Mouse (Mus musculus): Measurements from ENCODE around the gene Gan. TPM values are rescaled to one million over a fixed set of nuclear protein-coding genes. Genes with fewer than 3 reads are reported as not detected.

The Gan gene
- polyA plus RNA-seq, 1 experiment: 4.1 TPM

- Histone ChIP-seq H3K27me3 (ENCODE audit: control insufficient read depth, insufficient read depth, low read length) (no peaks in the 10 kb centered on the region), H3K4me3 (ENCODE audit: control insufficient read depth, low read depth, low read length) (no peak overlapping the region), H3K4me1 (ENCODE audit: control insufficient read depth, insufficient read depth, low read length) (no peaks in the 10 kb centered on the region), H3K27ac (ENCODE audit: control insufficient read depth, insufficient read depth, low read depth, low read length) (no peak overlapping the region), H3K36me3 (ENCODE audit: control insufficient read depth, insufficient read depth, low read length) (no peaks in the 10 kb centered on the region; the same call in 1 of the 2 replicates)
- no peak for TF ChIP-seq POLR2A (IDR thresholded peaks at IDR 0.05; ENCODE audit: control insufficient read depth, low read depth, low read length)
These were observed 41.7 kb downstream of the Gan start for GRCm38 (mm10) chr8:117199658-117200057.

- no peaks in the 10 kb centered on the region for H3K4me1 ChIP-seq (ENCODE audit: control insufficient read depth, insufficient read depth, low read length)
- TF ChIP-seq CTCF (IDR thresholded peaks at IDR 0.05; ENCODE audit: control insufficient read depth, insufficient read depth, insufficient replicate concordance, low read depth, low read length): no peak
- TF ChIP-seq POLR2A (IDR thresholded peaks at IDR 0.05; ENCODE audit: control insufficient read depth, low read depth, low read length): no peak
- H3K27me3 ChIP-seq (ENCODE audit: control insufficient read depth, insufficient read depth, low read length): no peaks in the 10 kb centered on the region
- no peak overlapping the region for H3K27ac ChIP-seq (ENCODE audit: control insufficient read depth, insufficient read depth, low read depth, low read length)
- no peaks in the 10 kb centered on the region; the same call in 1 of the 2 replicates for H3K36me3 ChIP-seq (ENCODE audit: control insufficient read depth, insufficient read depth, low read length)
- H3K4me3 ChIP-seq (ENCODE audit: control insufficient read depth, low read depth, low read length): no peak overlapping the region
These were observed 42.4 kb downstream of the Gan start for GRCm38 (mm10) chr8:117200346-117200745.

DNA sequence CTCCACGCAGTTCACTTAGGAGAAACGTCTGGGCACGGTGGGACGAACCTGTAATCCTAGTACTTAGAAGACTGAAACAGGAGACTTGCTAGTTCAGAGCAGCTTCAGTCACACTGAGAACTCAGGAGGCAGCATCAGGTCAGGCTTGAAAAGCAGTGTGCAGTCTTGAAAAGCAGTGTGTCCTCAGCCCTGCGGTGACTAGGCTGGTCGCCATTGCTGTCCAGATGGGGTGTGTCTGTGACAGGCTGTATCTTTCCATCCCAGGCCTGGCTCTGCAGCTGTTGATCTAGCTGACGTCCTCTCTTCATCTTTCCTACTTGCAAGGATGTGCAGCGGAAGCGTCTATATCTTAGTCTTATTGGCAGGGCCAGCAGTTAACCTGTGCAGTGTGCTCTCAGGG lies 42.9 kb downstream of the Gan start:
- H3K36me3 ChIP-seq (ENCODE audit: control insufficient read depth, insufficient read depth, low read length): no peaks in the 10 kb centered on the region; the same call in 1 of the 2 replicates

GRCm38 (mm10) chr8:117201221-117202017 lies 43.5 kb downstream of the Gan start:
- TF ChIP-seq POLR2A (IDR thresholded peaks at IDR 0.05; ENCODE audit: control insufficient read depth, low read depth, low read length) (no peak), CTCF (IDR thresholded peaks at IDR 0.05; ENCODE audit: control insufficient read depth, insufficient read depth, insufficient replicate concordance, low read depth, low read length) (no peak)
- Histone ChIP-seq H3K4me1 (ENCODE audit: control insufficient read depth, insufficient read depth, low read length) (no peaks in the 10 kb centered on the region), H3K27ac (ENCODE audit: control insufficient read depth, insufficient read depth, low read depth, low read length) (no peak overlapping the region), H3K36me3 (ENCODE audit: control insufficient read depth, insufficient read depth, low read length) (no peaks in the 10 kb centered on the region), H3K27me3 (ENCODE audit: control insufficient read depth, insufficient read depth, low read length) (no peaks in the 10 kb centered on the region), H3K4me3 (ENCODE audit: control insufficient read depth, low read depth, low read length) (no peak overlapping the region)

More for the DNA sequence above, 42.9 kb downstream of the Gan start:
- Histone ChIP-seq H3K27me3 (ENCODE audit: control insufficient read depth, insufficient read depth, low read length) (no peaks in the 10 kb centered on the region), H3K4me3 (ENCODE audit: control insufficient read depth, low read depth, low read length) (no peak overlapping the region), H3K27ac (ENCODE audit: control insufficient read depth, insufficient read depth, low read depth, low read length) (no peak overlapping the region), H3K4me1 (ENCODE audit: control insufficient read depth, insufficient read depth, low read length) (no peaks in the 10 kb centered on the region)
- no peak for TF ChIP-seq CTCF (IDR thresholded peaks at IDR 0.05; ENCODE audit: control insufficient read depth, insufficient read depth, insufficient replicate concordance, low read depth, low read length)
- no peak for TF ChIP-seq POLR2A (IDR thresholded peaks at IDR 0.05; ENCODE audit: control insufficient read depth, low read depth, low read length)

DNA sequence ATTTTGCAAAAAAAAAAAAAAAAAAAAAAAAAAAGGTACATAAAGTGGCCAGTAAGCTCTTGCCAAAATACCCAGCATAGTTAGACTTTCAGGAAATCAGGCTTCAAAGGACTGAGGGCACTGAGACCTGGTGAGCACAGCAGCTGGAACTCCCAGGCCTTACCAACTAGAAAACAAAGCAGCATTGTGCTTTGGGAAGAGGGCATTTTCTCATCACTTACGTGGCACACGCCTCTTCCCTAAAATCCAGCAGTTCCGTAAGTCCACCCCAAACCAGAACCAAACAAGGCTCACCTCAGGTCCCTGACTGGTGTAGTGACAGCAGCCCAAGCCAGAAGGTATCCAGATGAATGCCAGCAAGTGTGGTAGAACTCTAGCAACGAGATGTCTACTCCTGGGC lies 45.1 kb downstream of the Gan start:
- Histone ChIP-seq H3K4me3 (ENCODE audit: control insufficient read depth, low read depth, low read length) (no peak overlapping the region), H3K4me1 (ENCODE audit: control insufficient read depth, insufficient read depth, low read length) (no peaks in the 10 kb centered on the region), H3K36me3 (ENCODE audit: control insufficient read depth, insufficient read depth, low read length) (no peaks in the 10 kb centered on the region)

GRCm38 (mm10) chr8:117205884-117206283 lies 47.9 kb downstream of the Gan start:
- Histone ChIP-seq H3K27ac (ENCODE audit: control insufficient read depth, insufficient read depth, low read depth, low read length) (no peak overlapping the region), H3K36me3 (ENCODE audit: control insufficient read depth, insufficient read depth, low read length) (no peaks in the 10 kb centered on the region), H3K4me1 (ENCODE audit: control insufficient read depth, insufficient read depth, low read length) (no peaks in the 10 kb centered on the region), H3K4me3 (ENCODE audit: control insufficient read depth, low read depth, low read length) (no peak overlapping the region), H3K27me3 (ENCODE audit: control insufficient read depth, insufficient read depth, low read length) (no peaks in the 10 kb centered on the region)
- no peak for TF ChIP-seq CTCF (IDR thresholded peaks at IDR 0.05; ENCODE audit: control insufficient read depth, insufficient read depth, insufficient replicate concordance, low read depth, low read length)
- TF ChIP-seq POLR2A (IDR thresholded peaks at IDR 0.05; ENCODE audit: control insufficient read depth, low read depth, low read length): no peak

More for the DNA sequence above, 45.1 kb downstream of the Gan start:
- Histone ChIP-seq H3K27me3 (ENCODE audit: control insufficient read depth, insufficient read depth, low read length) (no peaks in the 10 kb centered on the region), H3K27ac (ENCODE audit: control insufficient read depth, insufficient read depth, low read depth, low read length) (no peak overlapping the region)
- no peak for TF ChIP-seq POLR2A (IDR thresholded peaks at IDR 0.05; ENCODE audit: control insufficient read depth, low read depth, low read length)
- TF ChIP-seq CTCF (IDR thresholded peaks at IDR 0.05; ENCODE audit: control insufficient read depth, insufficient read depth, insufficient replicate concordance, low read depth, low read length): no peak

DNA sequence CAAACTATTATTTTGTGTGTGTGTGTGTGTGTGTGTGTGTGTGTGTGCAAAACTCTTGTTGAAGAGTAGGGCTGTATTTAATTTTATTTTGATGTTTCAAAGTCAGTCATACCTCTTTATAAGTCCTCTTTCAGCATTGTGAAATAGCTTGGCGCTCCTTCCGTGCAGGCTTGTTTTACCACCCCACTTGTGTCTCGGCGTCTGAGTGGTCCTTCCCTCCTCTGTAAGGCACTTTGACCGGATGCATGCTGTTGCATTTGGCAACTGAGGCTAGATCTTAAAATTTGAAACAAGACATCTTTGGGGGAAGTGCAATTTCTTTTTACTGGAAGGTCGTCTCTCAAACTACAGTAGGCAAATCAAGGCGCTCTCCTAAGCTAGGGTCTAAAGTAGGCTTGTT lies 48.7 kb downstream of the Gan start:
- Histone ChIP-seq H3K27ac (ENCODE audit: control insufficient read depth, insufficient read depth, low read depth, low read length) (no peak overlapping the region), H3K36me3 (ENCODE audit: control insufficient read depth, insufficient read depth, low read length) (no peaks in the 10 kb centered on the region), H3K4me3 (ENCODE audit: control insufficient read depth, low read depth, low read length) (no peak overlapping the region), H3K27me3 (ENCODE audit: control insufficient read depth, insufficient read depth, low read length) (no peaks in the 10 kb centered on the region), H3K4me1 (ENCODE audit: control insufficient read depth, insufficient read depth, low read length) (no peaks in the 10 kb centered on the region)
- TF ChIP-seq POLR2A (IDR thresholded peaks at IDR 0.05; ENCODE audit: control insufficient read depth, low read depth, low read length) (no peak), CTCF (IDR thresholded peaks at IDR 0.05; ENCODE audit: control insufficient read depth, insufficient read depth, insufficient replicate concordance, low read depth, low read length) (no peak)
